Mouse (Mus musculus) small intestine, adult 2 months (tissue): ENCODE data around the gene Cd70. TPM values are rescaled to one million over a fixed set of nuclear protein-coding genes. Genes with fewer than 3 reads are reported as not detected.
A peak's percentile ranks its signal among the peaks of the same experiment; 100 is the strongest.

Experiments used
- H3K27ac ChIP-seq: fragments of 200-500 bp; 2 replicates; pipeline ENCODE4 v1.5.1; 2012; ENCODE audit warnings: low read depth, low read length, control low read depth, inconsistent platforms; ENCODE audit not compliant: insufficient read depth
- H3K27me3 ChIP-seq: fragments of 200-500 bp; 2 replicates; pipeline ENCODE4 v1.6.1; 2012; ENCODE audit warnings: mild to moderate bottlenecking, moderate library complexity, low read length, inconsistent platforms; ENCODE audit not compliant: control insufficient read depth, insufficient read depth
- H3K36me3 ChIP-seq: fragments of 200-500 bp; 2 replicates; pipeline ENCODE4 v1.6.1; 2012; ENCODE audit warnings: mild to moderate bottlenecking, low read length, control low read depth, inconsistent platforms; ENCODE audit not compliant: control insufficient read depth, insufficient read depth
- H3K4me1 ChIP-seq: fragments of 200-500 bp; 2 replicates; pipeline ENCODE4 v1.6.1; 2012; ENCODE audit warnings: low read length, inconsistent platforms, mixed read lengths; ENCODE audit not compliant: control insufficient read depth, insufficient read depth, insufficient read length
- H3K4me3 ChIP-seq: fragments of 200-500 bp; 2 replicates; pipeline ENCODE4 v1.5.1; 2012; ENCODE audit warnings: low read depth, mild to moderate bottlenecking, control low read depth, inconsistent platforms, low read length, moderate library complexity
- CTCF ChIP-seq: fragments of 200-500 bp; IDR thresholded peaks from 2 replicates; pipeline ENCODE4 v1.5.1; 2012; ENCODE audit warnings: low read depth, mild to moderate bottlenecking, control low read depth, inconsistent platforms, low read length, moderate library complexity, mixed read lengths; ENCODE audit not compliant: insufficient replicate concordance, insufficient read length; ENCODE audit errors: extremely low read depth
- POLR2A ChIP-seq: fragments of 200-500 bp; IDR thresholded peaks from 2 replicates; pipeline ENCODE4 v1.6.1; 2012; ENCODE audit warnings: low read depth, mild to moderate bottlenecking, control low read depth, inconsistent platforms, low read length, moderate library complexity
- WGBS: fragments of 180-500 bp; shearing (Covaris S2); methylation state at CpG from one replicate; pipeline ENCODE4 v1.1.7; 2018; 5-methylcytosine and 5-hydroxymethylcytosine counted together
- polyA plus RNA-seq: library from polyadenylated mRNA; depleted of rRNA; stranded (reverse); fragments of >200 nt; gene quantifications from 2 replicates; pipeline ENCODE4 v1.2.3, GENCODE M21; 2012

Cd70 gene
- polyA plus RNA-seq, 1 experiment: not detected

GRCm38 (mm10) chr17:57185641-57186040 is 36.1 kb upstream of the Cd70 start:
- Histone ChIP-seq H3K4me1 (no peaks in the 10 kb centered on the region), H3K36me3 (no peaks in the 10 kb centered on the region), H3K4me3 (no peak overlapping the region), H3K27ac (no peak overlapping the region), H3K27me3 (no peaks in the 10 kb centered on the region)
- TF ChIP-seq POLR2A (no peak), CTCF (no peak)
- WGBS: 44% methylated on average over 2 of the region's 2 CpGs

- H3K27me3 ChIP-seq: no peaks in the 10 kb centered on the region; the same call in 1 of the 2 replicates
- TF ChIP-seq CTCF (no peak), POLR2A (no peak)
- no peak overlapping the region for H3K4me3 ChIP-seq
- H3K4me1 ChIP-seq: no peaks in the 10 kb centered on the region
- H3K36me3 ChIP-seq: no peaks in the 10 kb centered on the region
- no peak overlapping the region for H3K27ac ChIP-seq
- 36% methylated on average over 3 of the region's 3 CpGs for WGBS
Observed at GRCm38 (mm10) chr17:57182871-57183270, 33.3 kb upstream of the Cd70 start.

- H3K4me3 ChIP-seq: no peak overlapping the region
- H3K36me3 ChIP-seq: no peaks in the 10 kb centered on the region
- no peak overlapping the region for H3K27ac ChIP-seq
- H3K27me3 ChIP-seq: no peaks in the 10 kb centered on the region; the same call in 1 of the 2 replicates
- H3K4me1 ChIP-seq: no peaks in the 10 kb centered on the region
- TF ChIP-seq POLR2A (no peak), CTCF (peak; percentile 50; the same call in 1 of the 2 replicates)
- 36% methylated on average over 8 of the region's 8 CpGs for WGBS
Observed at GRCm38 (mm10) chr17:57180363-57180762, 30.8 kb upstream of the Cd70 start.

GRCm38 (mm10) chr17:57173351-57173750 is 23.8 kb upstream of the Cd70 start:
- H3K4me1 ChIP-seq: no peaks in the 10 kb centered on the region
- H3K4me3 ChIP-seq: no peak overlapping the region
- H3K27me3 ChIP-seq: no peaks in the 10 kb centered on the region; the same call in 1 of the 2 replicates
- WGBS: 43% methylated on average over 4 of the region's 4 CpGs
- no peaks in the 10 kb centered on the region for H3K36me3 ChIP-seq
- H3K27ac ChIP-seq: no peak overlapping the region
- no peak for TF ChIP-seq POLR2A
- TF ChIP-seq CTCF: no peak

- H3K36me3 ChIP-seq: no peaks in the 10 kb centered on the region
- TF ChIP-seq CTCF (no peak), POLR2A (no peak)
- WGBS: 62% methylated on average over 5 of the region's 5 CpGs
- H3K27ac ChIP-seq: no peak overlapping the region
- H3K4me1 ChIP-seq: no peaks in the 10 kb centered on the region
- H3K4me3 ChIP-seq: no peak overlapping the region
- no peaks in the 10 kb centered on the region for H3K27me3 ChIP-seq
Observed at GRCm38 (mm10) chr17:57172378-57172777, 22.8 kb upstream of the Cd70 start.

GRCm38 (mm10) chr17:57170616-57171260 is 21.2 kb upstream of the Cd70 start:
- TF ChIP-seq POLR2A (no peak), CTCF (no peak)
- no peaks in the 10 kb centered on the region for H3K36me3 ChIP-seq

GRCm38 (mm10) chr17:57166800-57167791 is 17.5 kb upstream of the Cd70 start:
- Histone ChIP-seq H3K36me3 (no peaks in the 10 kb centered on the region), H3K27me3 (no peaks in the 10 kb centered on the region), H3K4me3 (no peak overlapping the region), H3K27ac (no peak overlapping the region), H3K4me1 (peaks cover 2% of the 10 kb centered on the region; the same call in 1 of the 2 replicates)
- 20% methylated on average over 11 of the region's 11 CpGs for WGBS
- TF ChIP-seq CTCF: peak; percentile 90
- no peak for TF ChIP-seq POLR2A

More at GRCm38 (mm10) chr17:57170616-57171260, 21.2 kb upstream of the Cd70 start:
- 49% methylated on average over 5 of the region's 5 CpGs for WGBS
- peaks cover 2% of the 10 kb centered on the region; the same call in 1 of the 2 replicates for H3K4me1 ChIP-seq
- H3K27ac ChIP-seq: no peak overlapping the region
- H3K4me3 ChIP-seq: no peak overlapping the region
- no peaks in the 10 kb centered on the region for H3K27me3 ChIP-seq
